Mouse (Mus musculus) cerebellum, adult 2 months (tissue): ENCODE results near the gene Emc10.

Experiments
- CTCF ChIP-seq: fragments of 200-500 bp; IDR thresholded peaks from 2 replicates; pipeline ENCODE4 v1.5.1; 2011; ENCODE audit warnings: low read depth, mild to moderate bottlenecking, control low read depth, low read length, moderate library complexity, borderline replicate concordance; ENCODE audit not compliant: insufficient read depth
- POLR2A ChIP-seq: fragments of 200-500 bp; IDR thresholded peaks from 2 replicates; pipeline ENCODE4 v1.6.1; 2011; ENCODE audit warnings: low read length, control low read depth, borderline replicate concordance; ENCODE audit not compliant: insufficient read depth

DNA sequence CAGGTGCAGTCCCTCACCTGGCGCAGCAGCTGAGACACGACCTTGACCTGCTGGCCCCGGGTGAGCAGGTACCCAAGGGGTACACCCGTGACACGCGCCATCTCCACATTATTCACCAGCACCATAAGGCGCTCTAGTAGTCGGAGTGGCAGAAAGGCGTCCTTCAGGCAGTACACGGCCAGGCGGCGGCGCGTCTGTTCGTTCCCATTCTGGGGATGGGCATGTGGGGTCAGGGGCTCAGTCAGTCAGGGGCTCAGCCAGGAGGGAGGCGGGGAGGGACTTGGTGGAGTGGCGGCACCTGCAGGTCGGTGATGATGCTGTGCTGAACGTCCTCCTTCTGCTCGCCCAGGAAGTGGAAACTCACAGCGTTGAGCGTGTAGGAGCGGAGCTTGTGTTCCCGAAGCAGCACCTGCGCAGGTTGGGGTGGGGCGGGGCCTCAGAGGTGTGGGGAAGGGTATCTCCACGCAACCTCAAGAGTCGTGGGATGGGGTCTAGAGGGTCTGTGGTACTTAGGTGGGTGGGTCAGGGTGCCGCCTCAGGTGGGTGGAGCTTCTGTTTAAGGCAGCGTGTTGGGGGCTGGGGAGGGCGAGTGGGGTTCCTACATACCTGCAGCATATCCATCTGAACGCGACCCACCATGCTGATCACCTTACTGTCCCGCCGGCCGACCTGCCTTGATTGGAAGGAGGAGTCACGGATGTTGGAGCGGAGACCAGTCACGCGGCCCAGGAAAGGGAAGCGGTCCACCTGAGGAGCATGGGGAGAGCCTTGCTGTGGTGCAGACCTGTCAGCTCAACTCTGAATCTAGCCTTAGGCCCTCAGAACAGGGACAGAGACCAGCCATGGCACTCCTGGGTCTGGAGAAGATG lies 42.7 kb upstream of the Emc10 start:
- no peak for TF ChIP-seq CTCF
- no peak for TF ChIP-seq POLR2A
